Mouse (Mus musculus) ES-CJ7 (cell line): ENCODE results near the gene Taz.

Source experiments
- DNase-seq: peaks from one replicate; pipeline ENCODE4 v3.0.0; 2011; ENCODE audit warnings: low read depth, low spot score

Gene Taz

DNA sequence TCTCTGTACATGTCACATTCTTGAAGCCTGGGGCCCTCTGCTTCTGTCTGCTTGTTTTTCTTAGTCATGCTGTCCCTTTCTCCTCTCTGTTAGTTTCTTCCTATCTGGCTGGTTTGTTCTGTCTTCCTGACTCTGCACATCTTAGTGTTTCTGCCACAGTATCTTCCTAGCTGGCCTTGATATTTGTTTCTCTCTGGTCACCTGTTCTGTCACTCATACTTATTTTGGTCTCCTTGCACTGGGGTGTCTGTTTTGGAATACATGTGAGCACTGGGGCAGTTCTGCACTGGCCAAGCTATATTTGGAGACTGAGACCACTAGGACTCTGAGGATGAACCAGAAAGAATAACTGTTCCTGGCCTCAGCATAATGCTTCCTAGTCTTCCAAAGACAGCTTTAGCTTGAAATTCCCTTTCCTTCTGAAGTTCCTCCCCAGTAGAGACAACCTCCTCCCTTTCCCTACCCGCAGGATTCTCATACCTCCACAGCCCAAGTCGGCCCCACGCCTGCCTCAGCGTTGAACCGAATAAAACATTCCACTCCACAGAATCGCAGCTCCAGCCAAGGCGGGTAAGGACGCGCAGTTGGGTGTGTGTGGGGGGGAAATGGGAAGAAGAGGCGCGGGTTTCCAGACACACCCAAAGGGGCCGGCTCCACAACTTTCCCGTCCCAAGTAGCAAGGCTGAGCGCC, 526 bp upstream of the Taz start:
- no peak for DNase-seq

DNA sequence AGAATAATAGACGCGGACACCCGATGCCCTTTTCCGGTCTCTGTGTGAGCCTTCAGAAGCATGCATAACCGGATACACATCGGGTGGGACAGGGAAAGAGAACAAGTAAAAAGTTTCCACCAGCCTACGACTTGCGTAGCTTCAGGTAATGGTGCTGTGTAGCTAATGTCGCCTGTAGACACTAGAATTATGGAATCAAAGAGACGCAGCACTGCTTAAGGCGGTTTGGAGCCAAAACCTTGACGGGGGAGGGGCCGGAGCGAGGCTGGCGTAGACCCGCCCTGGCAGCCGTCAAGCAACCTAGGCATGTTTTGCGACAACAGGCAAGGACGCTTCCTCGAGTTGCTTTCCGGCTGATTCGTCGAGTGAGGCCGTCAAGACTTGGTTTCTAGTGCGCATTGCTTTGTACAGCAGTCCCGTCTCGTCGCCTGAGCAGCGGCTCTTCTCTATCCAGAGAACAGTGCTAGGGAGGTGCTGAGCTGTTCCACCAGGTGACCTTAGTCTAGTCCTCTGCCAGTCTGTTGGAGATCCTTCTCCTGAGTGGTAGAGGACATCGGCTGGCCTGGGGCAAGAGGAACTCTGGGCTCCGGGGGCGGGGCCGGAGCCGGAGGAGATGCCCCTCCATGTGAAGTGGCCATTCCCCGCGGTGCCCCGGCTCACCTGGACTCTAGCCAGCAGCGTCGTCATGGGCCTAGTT, 831 bp downstream of the Taz start:
- peak; percentile 90 for DNase-seq

DNA sequence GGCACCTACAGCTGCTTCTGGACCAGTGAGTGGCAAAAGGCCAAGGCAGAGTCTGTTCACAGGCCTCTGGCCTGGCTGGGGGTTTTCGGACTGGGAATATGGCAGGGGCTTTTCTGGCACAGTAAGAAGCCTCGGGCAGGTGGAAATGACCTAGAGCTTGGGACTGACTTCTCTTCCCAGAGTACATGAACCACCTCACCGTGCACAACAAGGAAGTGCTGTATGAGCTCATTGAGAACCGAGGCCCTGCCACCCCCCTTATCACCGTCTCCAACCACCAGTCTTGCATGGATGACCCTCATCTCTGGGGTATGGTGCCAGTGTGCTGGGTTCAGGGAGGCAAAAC, 1.4 kb downstream of the Taz start:
- DNase-seq = no peak

DNA sequence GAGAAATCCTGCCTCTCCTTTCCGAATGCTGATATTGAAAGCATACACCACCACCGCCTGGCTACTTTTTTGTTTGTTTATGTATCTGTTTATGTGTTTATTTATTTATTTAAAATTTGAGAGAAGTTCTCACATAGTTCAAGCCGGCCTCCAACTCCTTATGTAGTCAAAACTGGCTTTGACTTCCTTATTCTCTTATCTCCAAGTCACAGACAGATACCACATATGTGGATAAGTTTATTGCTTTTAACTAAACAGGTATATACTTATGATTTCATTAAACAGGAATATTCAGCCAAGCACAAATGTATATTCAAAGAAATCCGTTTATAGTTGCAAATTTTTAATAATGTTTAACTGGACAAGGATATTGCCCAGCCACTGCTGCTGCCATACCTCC, 11.7 kb downstream of the Taz start:
- no peak for DNase-seq

DNA sequence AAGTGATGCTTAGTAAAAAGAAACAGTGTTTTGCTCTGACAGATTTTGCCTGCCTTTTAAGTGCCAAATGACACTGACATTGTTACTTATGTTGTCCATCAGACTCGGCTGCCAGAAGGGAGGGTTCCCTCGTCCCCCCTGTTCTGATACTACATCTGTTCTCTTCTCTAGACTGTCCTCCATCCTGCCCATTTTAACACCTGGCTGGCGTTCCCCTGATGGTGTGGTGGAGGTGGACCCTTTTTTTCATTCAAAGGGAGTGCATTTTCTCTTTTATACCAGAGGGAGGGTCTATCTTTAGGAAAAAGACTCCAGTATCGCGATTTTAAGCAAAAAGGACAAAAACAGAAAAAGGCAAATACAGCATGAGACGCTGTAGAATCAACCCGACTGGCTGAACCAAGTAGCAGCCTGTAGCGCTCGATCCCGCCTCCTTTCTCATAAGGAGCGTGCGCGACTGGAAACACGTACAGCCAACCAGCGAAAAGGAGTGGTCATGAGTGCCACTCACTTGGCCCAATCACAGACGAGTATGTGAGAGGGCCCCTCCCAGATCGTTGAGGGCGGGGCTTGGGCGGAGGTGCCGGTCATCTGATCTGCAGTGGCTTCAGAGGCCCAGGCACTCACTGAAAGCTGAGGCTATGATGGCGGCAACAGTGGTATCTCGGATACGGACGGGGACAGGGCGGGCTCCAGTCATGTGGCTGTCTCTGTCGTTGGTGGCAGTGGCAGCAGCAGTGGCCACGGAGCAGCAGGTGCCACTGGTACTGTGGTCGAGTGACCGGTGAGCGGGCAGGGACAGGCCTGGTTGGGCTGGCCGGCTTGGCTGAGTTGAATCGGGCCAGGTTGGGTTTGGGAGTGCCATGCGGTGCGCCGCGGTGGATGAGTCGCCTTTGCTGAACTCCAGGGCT, 15.1 kb downstream of the Taz start, which contains the start of gene Atp6ap1:
TSS of gene Atp6ap1 (plus strand) at position 560 of the 911 bp plus-strand sequence.
- peak; percentile 95 for DNase-seq

DNA sequence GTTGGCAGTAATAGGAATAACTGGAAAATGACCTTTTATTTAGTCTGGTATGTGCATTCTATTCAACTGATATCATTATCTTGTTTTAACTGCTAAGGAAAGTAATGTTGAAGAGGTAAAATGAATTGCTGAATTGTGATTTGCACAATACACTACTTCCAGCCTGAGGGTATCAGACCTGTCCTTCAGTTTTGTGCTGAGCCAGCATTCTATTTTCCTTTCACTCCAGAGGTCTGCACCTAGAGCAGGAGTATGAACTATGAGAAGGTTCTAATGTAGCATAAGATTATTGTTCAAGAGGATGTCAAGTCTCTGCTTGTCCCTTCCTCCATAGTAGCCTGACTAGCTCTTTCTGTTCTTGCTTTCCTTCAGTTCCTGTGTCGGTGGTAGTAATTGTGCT, 16.6 kb downstream of the Taz start:
- no peak for DNase-seq

DNA sequence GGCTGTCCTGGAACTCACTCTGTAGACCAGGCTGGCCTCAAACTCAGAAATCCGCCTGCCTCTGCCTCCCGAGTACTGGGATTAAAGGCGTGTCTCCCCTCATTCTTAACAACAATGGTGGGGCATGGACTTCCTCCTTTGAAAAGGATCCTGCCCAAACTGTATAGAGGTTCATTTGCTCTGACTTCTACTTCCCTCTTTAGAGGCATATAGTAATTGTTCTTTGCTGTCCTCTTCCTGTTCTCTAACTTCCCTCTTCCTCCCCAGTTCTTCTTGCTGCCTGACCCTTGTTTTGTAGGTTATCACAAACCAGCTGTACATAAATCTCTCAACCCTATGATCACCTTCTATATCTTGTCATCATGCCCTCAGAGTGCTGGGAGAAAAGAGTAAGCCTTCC, 18.0 kb downstream of the Taz start:
- no peak for DNase-seq

DNA sequence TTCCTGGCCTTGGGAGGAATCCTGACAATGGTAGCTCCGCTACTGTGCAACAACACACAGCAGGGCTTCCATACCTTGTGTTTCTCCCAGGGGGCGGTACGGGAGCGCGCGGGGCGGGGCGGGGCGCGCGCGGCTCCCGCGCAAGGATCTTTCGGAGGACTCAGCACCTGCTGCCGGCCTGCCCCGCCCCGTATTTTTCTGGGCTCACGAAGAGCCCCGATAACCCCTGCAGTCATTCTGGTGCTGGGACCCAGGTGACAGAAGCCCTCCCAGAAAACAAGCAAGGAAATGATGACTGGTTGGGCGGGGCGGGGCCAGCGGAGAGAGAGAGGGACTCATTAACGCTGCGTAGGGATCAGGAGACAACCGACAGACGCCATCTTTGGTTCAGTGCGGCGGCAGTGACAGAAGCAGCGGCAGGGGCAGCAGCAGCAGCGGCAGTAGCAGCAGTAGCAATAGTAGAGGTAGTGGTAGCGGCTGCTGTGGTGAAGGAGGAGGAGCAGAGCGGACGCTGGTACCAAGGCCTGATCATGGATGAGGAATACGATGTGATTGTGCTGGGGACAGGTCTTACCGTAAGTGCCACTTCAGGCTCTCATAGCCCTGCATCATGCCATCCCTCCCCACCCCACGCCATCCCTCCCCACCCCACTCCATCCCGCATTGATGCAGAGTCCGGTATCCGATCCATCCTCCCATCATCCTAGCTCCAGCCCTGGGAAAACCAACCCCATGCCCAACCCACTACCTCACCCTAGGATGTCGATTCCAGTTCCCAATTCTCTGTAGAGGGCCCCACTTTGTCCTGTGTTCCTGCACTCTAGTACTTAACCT, 23.4 kb downstream of the Taz start, which contains the start of gene Gdi1:
TSS of gene Gdi1 (plus strand) at position 132 of the 834 bp plus-strand sequence.
- DNase-seq = peak; percentile 85

DNA sequence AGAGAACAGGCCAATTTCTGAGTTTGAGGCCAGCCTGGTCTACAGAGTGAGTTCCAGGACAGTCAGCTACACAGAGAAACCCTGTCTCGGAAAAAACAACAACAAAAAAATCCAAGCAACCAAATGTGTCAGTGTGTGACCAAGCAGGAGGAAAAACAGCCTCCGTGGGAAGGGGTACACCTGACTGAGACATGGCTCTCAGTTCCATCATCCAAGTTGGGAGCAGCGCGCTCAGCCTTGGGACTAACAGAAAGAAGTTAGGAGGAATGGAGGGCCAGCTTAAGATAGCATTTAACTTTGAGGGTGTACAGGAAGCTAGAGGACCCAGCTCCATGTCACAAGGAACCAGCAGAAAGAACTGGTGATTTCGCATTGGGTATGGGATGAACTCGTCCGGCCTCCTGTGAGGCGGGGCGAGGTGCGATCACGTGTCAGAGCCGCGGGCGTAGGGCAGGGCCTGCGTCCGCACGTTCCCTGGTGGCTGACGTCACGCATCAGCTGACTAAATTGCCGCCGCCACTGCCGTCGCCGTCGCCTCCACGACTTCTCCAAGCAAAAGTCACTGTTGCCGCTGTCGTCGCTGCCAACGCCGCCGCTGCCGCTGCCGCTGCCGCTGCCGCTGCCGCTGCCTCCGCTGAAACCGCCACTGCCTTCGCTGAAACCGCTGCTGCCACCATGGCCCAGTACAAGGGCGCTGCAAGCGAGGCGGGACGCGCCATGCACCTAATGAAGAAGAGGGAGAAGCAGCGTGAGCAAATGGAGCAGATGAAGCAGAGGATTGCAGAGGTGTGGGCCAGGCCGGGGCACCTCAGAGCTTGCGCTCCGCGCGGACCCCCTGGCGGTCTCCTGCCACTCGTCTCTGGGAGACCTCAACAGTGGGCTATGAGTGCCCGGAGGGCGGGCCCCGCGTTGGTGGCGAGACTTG, 31.1 kb downstream of the Taz start, which contains the start of gene Fam50a:
TSS of gene Fam50a (plus strand) at position 494 of the 925 bp plus-strand sequence.
- DNase-seq = peak; percentile 85

DNA sequence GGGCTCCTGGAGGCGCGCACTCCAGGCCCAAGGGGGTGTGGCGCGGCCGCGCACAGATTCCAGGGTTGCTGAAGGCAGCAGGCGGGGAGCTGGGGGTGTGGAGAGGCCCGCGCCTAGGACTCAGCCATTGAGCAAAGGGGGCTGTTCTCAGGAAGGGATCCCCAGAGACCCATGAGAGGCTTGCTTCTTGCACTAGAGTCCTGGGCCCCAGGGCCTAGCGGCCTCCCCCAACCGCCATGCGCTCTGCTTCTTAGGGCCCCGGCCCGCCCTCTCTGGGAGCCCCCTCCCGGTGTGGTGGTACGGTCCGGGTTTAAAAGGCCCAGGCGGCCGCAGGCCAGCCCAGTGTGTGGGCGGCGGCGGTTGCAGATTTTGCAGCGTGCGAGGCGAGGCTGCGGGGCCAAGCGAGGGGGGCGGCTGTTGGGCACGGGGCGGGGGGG, 47.0 kb downstream of the Taz start, which contains the start of gene Plxna3:
TSS of gene Plxna3 (plus strand) at position 342 of the 437 bp plus-strand sequence.
- peak; percentile 62 for DNase-seq

DNA sequence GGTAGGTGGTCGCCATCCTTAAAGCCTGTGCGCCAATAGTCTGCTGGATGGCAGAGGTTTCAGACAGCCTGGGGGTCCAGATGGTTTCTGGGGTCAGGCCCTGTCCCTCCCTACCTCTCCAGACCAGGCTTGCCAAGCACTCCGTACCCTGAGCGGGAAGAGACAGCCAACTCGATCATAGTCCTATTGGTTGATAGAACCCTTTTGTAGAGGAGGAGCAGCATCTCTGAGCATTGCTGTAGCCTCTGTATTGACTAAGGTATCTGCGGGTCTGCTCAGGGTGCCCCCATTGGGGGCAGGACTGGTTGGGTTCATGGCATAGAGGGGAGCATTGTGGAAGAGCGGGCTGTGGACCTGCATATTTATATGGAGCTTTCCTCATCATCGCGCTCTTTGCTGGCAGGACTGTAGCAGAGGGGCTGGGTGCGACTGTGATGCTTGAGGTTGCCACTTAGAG, 47.5 kb downstream of the Taz start:
- DNase-seq = no peak

DNA sequence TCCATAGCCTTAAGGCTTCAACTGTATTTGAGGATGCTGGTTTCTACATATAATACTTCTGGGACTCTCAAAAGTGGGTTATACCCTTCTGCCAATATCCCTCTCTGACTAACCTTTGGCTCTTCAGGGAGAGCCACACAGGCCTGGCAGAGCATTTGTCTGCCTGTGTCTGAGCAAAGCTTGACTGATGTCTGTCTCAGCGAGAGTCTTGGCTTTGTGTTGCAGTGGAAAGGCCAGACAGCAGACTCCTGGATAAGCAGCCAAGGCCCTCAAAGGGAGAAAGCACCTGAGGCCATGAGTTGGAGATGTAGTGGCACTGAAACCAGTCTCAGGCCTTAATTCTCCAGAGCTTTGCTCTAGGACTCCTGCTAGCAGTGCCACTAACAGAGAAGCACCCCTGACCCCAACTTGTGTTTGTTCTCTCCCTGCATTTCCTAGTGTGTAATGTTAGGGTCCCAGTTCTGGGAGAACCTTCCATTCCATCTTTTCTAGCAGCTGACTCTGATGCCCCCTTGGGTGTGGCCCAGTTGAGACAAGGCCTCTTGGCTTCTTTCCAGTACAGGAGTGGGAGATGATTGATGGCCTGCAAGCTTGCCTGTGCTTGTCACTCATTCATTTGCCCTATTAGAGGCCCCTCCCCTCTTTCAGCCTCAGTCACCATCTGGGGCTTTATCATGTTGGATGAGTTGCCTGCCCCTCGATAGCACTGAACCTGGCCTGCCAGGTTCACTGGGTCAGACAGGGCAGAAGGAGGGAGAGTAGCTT, 48.6 kb downstream of the Taz start:
- no peak for DNase-seq
